Mouse (Mus musculus) ES-CJ7 (cell line): Measurements from ENCODE around the gene Vapa.
A peak's percentile ranks its signal among the peaks of the same experiment; 100 is the strongest.

Source experiments
- DNase-seq: peaks from one replicate; pipeline ENCODE4 v3.0.0; 2011; ENCODE audit warnings: low read depth, low spot score

The Vapa gene

DNA sequence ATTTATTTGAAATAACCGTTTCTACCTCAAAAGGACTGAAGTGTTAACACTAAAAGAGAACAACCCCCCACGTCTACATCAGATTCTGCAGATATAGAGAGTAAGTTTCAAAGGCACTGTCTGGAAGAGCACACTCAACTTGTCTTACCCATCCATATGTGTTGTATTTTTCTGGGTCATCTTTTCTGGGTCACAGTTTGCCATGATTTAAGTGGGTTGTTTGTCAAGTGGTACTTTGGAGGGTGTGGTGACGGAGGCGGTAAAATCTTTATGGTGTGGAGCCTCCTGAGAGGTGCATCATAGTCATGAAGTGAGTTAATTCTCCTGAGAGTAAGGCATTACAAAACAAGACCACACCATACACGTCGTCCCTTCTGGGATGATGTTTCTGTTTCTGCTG lies 12.2 kb upstream of the Vapa start:
- DNase-seq: no peak

DNA sequence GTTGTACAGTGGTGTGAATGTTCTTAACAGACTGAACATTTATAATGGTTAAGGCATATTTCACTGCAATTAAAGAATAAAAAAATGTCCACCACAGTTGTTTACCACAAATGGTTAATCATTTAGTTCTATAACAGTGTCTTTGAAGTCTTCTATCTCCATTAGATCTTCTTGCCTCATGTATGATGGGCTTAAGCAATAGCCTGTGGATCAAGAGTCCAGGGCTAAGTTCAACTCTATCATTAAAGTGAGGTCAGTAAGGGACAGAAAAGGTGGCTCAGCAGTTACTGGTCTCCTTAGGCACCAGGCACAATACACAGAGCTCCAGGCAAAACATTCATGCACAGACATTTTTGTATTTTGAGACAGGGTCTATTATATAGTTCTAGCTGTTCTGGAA lies 9.8 kb upstream of the Vapa start:
- DNase-seq: no peak

GRCm38 (mm10) chr17:65618431-65618830 lies 5.1 kb upstream of the Vapa start:
- DNase-seq: no peak

- peak; percentile 70 for DNase-seq
These were observed 2.3 kb upstream of the Vapa start for GRCm38 (mm10) chr17:65615678-65616077.

DNA sequence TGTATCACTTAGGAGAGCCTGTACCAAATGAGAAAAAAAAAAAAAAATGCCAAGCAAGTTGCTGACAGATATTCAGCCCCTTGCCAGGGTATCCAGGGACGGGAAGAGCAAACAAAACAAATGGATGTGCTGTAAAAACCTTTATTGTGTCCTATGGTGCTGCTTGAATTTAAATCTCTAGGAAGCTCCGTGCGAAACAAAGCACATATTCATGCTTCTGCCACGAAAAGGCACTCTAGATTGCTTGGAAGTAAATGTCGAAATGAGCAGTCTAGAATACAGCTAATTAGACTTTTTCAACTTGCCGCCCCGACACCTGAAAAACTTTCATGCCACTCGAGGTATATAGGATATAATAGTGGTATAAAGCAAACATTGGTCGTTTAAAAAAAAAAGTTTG lies 1.1 kb upstream of the Vapa start:
- DNase-seq: no peak

DNA sequence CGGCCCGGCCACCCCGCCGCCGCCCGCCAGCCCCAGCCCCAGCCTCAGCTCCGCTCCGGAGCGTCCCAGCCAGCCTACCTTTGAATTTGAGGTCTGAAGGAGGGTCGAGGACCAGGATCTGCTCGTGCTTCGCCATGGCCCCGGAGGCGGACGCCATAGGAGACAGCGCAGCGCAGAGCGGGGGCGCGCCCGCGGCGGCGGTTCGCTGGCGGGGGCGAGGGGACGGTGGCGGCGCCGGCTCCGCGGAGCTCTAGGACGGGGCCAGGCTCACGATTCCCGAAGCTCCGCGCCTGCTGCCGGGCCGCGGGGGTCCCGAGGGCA lies 253 bp downstream of the Vapa start:
- no peak for DNase-seq

- DNase-seq: peak; percentile 41
These were observed 789 bp downstream of the Vapa start for GRCm38 (mm10) chr17:65612391-65613141.

DNA sequence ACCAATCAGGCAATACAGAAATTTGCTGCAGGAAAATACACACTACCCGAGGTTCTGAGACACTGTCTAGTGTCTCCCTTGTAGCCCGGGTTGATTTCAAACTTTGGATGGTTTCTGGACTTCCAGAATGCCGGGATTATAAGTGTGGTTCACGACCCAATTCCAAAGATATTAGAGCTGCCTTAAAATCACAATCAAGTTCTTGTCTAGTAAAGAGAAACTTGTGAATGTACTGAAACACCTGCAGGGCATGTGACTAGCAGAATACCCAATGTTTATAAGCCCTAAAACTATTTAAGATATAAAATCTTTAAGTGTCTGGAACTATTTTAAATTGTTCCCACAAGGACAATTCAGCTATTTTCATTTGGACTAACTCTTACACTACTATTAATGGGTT lies 1.6 kb downstream of the Vapa start:
- no peak for DNase-seq

DNA sequence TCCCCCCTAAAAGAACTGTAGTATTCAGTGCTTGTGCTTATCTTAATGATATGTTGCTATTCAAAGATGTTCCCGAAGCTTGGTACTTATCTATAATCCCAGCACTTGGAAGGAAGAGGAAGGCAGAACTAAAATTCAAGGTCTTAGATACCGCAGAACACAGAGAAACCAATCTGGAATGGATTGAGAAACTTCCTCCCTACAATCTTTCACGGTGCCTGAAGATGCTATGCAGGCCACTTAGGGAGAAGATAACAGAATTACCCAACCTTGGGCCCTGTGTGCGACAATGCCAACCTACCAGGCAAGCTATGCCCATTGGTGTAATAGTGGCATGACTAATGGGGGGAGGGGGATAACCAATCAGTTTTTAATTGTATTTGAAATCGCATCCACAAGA lies 4.6 kb downstream of the Vapa start:
- no peak for DNase-seq

- DNase-seq: no peak
These were observed 5.1 kb downstream of the Vapa start for GRCm38 (mm10) chr17:65608312-65608687.

DNA sequence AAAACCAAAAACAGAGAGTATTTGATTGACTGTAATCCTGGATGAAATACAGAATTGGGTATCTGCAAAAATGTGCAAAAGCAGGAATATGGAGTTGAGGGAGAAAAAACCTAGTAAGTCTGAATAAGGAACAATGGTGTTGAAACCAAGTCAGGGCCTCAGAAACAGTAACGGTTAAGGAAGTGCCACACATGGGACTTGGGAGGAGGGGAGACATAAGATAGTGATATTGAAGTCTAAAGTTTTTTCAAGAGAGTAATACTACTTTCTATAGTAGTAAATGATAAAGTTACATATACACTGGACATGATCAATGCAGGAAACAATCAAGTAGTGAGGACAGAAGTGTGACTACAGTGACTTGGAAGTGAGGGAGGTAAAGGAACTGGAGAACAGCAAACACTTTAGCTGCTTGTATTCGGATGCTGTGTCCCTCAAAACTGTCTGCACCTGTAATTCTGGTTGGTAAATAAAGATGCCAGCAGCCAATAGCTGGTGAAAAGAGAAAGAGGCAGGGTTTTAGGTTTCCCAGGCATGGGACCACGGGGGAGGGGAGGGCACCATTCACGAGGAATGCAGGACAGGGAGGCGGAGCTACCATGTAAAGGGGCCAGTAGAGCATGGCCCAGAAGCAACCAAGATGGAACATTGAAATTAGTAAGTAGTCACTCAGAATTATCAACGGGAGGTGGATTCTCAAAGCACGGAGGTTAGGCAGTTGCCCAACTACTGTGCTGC lies 5.6 kb downstream of the Vapa start:
- DNase-seq: no peak

- no peak for DNase-seq
These were observed 7.3 kb downstream of the Vapa start for GRCm38 (mm10) chr17:65606014-65606413.

DNA sequence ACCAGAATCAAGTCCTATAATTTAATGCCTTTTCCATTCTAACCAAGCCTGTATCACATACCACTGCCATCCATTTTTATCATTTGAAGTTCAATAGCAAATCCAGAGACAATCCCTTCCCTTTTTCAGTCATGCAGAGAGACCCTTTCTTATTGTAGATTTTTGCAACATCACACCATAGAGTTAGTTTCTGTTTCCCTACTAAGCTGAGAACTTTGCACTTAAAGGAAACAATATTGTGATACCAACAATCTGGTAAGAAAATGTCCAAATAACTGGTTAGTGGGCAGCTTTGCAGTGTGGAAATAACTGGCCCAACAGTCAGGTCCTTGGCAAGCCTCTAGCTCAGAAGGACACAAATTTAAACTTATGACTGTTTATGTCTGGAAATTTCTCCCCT lies 8.5 kb downstream of the Vapa start:
- DNase-seq: no peak

GRCm38 (mm10) chr17:65604315-65604714 lies 9.0 kb downstream of the Vapa start:
- no peak for DNase-seq

GRCm38 (mm10) chr17:65597857-65598486 lies 15.4 kb downstream of the Vapa start:
- no peak for DNase-seq

DNA sequence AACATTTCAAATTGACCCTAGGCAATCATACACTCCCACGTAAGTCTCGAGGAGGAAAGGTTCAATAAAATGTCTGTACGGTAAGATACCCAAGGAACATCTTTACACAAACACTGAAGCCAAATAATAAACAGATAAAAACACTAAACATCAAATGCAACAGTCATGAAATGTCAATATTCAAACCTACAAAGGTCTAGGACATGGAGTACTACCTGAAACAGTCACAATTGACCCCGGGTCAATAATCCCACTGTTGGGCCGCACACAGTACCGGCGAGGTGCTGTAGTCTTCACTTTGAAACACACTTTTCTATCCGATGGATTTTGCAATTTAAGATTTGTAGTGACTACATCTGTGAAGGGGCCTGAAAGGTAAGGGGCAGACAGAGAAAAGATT lies 18.7 kb downstream of the Vapa start:
- no peak for DNase-seq

DNA sequence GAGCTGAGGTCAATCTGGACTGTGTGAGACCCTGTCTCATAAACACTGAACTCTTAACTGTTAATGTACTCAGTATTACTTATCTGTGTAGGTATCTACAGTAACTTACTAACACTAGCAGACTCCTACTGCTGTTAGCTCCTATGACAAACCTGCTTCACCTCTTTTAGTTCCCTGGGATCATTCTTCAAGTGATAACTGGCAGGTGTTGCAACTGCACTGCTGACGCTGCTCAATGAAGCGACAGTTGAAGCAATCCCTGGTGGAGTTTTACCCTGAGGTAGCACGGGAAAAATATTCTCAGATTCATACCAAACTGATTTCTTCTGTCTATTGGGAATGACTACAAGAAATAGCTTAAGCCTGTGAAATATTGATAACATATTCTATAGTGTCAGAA lies 26.5 kb downstream of the Vapa start:
- DNase-seq: no peak

DNA sequence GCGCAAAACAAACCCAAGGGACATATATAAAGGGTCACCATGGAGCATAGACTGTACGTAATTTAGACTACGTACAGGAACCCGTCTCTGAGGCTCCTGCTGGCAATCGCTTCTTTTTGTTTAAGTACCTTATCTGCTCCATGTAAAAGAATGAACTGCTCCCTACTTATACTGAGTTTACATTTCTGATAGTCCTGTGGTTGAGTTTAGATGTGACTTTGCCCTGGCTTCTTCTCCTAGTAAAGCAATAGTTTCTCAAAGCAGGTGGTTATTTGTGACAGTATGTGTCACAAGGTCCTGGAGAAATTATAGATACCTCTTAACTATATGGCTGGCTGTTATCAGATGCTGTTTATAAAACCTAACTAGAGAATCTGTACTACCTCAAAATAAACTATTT lies 31.9 kb downstream of the Vapa start:
- DNase-seq: no peak

GRCm38 (mm10) chr17:65579766-65580165 lies 33.6 kb downstream of the Vapa start:
- no peak for DNase-seq

DNA sequence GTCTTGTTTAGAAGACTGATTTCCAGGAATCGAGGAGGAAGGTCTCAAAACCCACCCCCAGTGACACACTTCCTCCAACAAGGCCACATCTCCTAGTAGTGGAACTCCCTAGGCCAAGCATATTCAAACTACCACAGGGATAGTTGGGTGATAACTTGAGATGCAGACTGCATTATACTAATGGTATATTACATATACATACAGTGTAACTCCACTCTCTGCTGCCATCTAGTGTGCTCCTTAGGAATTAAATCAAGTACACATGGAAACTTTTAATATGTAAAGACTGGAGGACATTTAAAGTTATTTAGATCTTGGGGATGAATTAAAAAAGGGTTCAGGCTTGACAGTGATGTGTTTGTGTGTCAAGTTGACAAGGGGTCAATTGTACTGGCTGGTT lies 38.0 kb downstream of the Vapa start:
- peak; percentile 52 for DNase-seq

DNA sequence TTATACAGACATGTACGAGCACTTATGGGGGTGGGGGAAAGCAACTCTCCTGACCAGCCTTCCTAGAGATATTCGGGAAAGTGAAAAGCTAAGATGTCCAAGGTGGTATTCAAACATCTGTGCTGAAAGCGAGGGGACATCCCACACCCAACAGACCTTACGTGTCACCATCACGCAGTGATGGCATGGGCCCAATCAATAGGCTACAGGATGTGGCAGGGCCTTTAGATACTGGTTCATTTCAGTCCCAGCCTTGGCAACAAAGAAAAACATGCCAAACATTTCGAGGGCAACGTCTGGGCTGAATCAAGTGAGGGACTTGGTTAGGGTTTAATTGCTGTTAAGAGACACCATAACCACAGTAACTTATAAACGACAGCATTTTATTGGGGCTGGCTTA lies 38.5 kb downstream of the Vapa start:
- no peak for DNase-seq

- DNase-seq: no peak
These were observed 41.5 kb downstream of the Vapa start for GRCm38 (mm10) chr17:65571866-65572265.

GRCm38 (mm10) chr17:65571466-65571865 lies 41.9 kb downstream of the Vapa start:
- no peak for DNase-seq
